Mouse (Mus musculus): ENCODE results near the gene Utrn. TPM values are rescaled to one million over a fixed set of nuclear protein-coding genes. Genes with fewer than 3 reads are reported as not detected.

The Utrn gene
- polyA plus RNA-seq, 1 experiment from 2014 or later = 11.5 TPM

GRCm38 (mm10) chr10:12812680-12813079 is 56.5 kb downstream of the Utrn start:
- Histone ChIP-seq H3K4me3 (ENCODE audit: inconsistent target) (no peak overlapping the region), H3K27ac (no peak overlapping the region), H3K79me2 (ENCODE audit: inconsistent target) (peaks cover 8% of the 10 kb centered on the region; the same call in 1 of the 2 replicates), H3K36me3 (ENCODE audit: inconsistent target) (no peaks in the 10 kb centered on the region)
- 46% methylated on average over 5 of the region's 5 CpGs for WGBS (ENCODE audit: missing documents)

DNA sequence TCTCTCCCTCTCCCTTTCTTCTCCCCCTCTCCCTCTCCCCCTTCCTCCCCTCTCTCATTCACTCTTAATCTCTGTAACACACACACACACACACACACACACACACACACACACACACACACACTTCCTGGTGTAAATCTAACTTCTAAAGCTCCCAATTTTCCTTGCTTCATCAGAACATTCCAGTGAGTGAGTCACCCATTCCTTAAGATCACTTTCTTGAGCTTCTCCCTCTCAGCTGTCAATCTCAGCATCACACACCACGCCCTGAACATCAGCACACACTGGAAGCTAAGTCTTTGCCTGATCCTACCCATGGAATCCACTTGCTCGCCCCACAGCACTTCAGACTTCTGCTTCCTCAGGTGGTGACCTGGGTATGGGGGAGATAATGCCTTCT is 58.3 kb downstream of the Utrn start:
- Histone ChIP-seq H3K27ac (no peak overlapping the region), H3K36me3 (ENCODE audit: inconsistent target) (no peaks in the 10 kb centered on the region), H3K79me2 (ENCODE audit: inconsistent target) (peaks cover 16% of the 10 kb centered on the region; the same call in 1 of the 2 replicates), H3K4me3 (ENCODE audit: inconsistent target) (no peak overlapping the region)
- 87% methylated on average over 2 of the region's 2 CpGs for WGBS (ENCODE audit: missing documents)

DNA sequence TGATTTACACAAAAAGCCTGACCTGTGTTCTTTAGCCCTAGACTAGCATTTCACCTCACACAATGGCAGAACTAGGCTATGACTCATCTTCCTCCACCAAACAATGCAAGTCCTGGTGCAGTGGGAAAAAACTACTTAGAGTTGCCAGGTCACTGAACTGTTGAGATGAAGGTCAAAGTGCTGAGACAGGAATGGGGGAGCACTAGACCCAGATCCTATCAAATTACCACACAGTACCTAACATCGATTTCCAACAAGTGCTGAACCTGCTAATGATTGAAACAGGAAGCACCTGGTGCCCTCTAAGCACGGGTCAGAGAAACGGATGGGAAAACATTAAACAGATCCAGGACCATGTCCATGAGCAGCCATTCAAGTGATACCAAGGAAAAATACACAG is 59.5 kb downstream of the Utrn start:
- Histone ChIP-seq H3K79me2 (ENCODE audit: inconsistent target) (peaks cover 16% of the 10 kb centered on the region; the same call in 1 of the 2 replicates), H3K36me3 (ENCODE audit: inconsistent target) (no peaks in the 10 kb centered on the region), H3K27ac (no peak overlapping the region), H3K4me3 (ENCODE audit: inconsistent target) (no peak overlapping the region)
- 36% methylated on average over 3 of the region's 3 CpGs for WGBS (ENCODE audit: missing documents)

- H3K4me3 ChIP-seq (ENCODE audit: inconsistent target) = no peak overlapping the region
- WGBS (ENCODE audit: missing documents) = 100% methylated on average over 4 of the region's 4 CpGs
- H3K27ac ChIP-seq = no peak overlapping the region
- H3K79me2 ChIP-seq (ENCODE audit: inconsistent target) = peaks cover 16% of the 10 kb centered on the region; the same call in 1 of the 2 replicates
- no peaks in the 10 kb centered on the region for H3K36me3 ChIP-seq (ENCODE audit: inconsistent target)
These were observed 60.7 kb downstream of the Utrn start for GRCm38 (mm10) chr10:12808467-12808866.

- WGBS (ENCODE audit: missing documents) = 95% methylated on average over 9 of the region's 9 CpGs
- Histone ChIP-seq H3K27ac (no peak overlapping the region), H3K36me3 (ENCODE audit: inconsistent target) (no peaks in the 10 kb centered on the region), H3K79me2 (ENCODE audit: inconsistent target) (peaks cover 12% of the 10 kb centered on the region; the same call in 1 of the 2 replicates), H3K4me3 (ENCODE audit: inconsistent target) (no peak overlapping the region)
These were observed 61.5 kb downstream of the Utrn start for GRCm38 (mm10) chr10:12807706-12808105.

GRCm38 (mm10) chr10:12805826-12806225 is 63.3 kb downstream of the Utrn start:
- H3K36me3 ChIP-seq (ENCODE audit: inconsistent target) = no peaks in the 10 kb centered on the region
- H3K79me2 ChIP-seq (ENCODE audit: inconsistent target) = peaks cover 12% of the 10 kb centered on the region; the same call in 1 of the 2 replicates
- no peak overlapping the region for H3K27ac ChIP-seq
- 90% methylated on average over 2 of the region's 2 CpGs for WGBS (ENCODE audit: missing documents)
- no peak overlapping the region for H3K4me3 ChIP-seq (ENCODE audit: inconsistent target)

DNA sequence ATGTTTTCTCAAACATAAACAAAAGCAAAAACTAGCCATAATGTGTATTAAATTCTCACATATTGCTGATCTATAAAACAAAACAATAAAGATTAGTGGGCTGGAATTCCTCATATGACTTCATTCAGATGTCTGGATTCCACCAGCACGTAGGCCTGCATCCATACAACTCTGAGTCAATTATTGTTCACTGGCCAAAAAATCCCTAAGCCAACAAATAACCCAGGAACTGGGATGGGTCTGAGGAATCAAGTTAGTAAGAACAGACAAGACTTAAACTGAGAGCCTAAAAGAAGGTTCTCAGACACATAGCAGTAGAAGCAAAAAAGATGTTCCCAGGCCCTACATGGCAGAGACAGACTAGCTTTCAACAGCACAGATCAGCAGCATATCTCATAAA is 65.2 kb downstream of the Utrn start:
- 100% methylated on average over 1 of the region's 1 CpGs for WGBS (ENCODE audit: missing documents)
- Histone ChIP-seq H3K4me3 (ENCODE audit: inconsistent target) (no peak overlapping the region), H3K79me2 (ENCODE audit: inconsistent target) (peaks cover 12% of the 10 kb centered on the region; the same call in 1 of the 2 replicates), H3K36me3 (ENCODE audit: inconsistent target) (no peaks in the 10 kb centered on the region), H3K27ac (no peak overlapping the region)

GRCm38 (mm10) chr10:12799416-12799815 is 69.7 kb downstream of the Utrn start:
- H3K36me3 ChIP-seq (ENCODE audit: inconsistent target) = no peaks in the 10 kb centered on the region
- no peaks in the 10 kb centered on the region for H3K79me2 ChIP-seq (ENCODE audit: inconsistent target)
- H3K27ac ChIP-seq = no peak overlapping the region
- no peak overlapping the region for H3K4me3 ChIP-seq (ENCODE audit: inconsistent target)
- 91% methylated on average over 2 of the region's 2 CpGs for WGBS (ENCODE audit: missing documents)

DNA sequence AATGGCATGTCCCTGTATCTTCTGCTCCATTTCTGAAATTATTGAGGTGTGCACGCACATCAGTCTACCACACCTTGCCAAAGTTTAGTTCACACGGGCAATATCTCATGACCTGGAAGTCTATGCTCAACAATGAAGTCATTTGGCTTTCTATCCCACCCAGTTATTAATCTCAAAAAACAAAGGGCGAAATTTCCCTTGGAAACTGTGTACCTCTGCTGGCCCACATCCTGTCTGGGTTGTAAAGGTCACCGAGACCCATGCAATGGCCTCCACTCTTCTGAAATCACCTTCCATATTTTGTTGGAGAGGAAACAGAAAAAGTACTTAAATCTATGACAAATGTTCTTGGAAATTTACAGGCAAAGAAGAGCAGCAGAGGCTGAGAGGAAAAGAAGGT is 70.9 kb downstream of the Utrn start:
- H3K27ac ChIP-seq = no peak overlapping the region
- 94% methylated on average over 4 of the region's 4 CpGs for WGBS (ENCODE audit: missing documents)
- H3K79me2 ChIP-seq (ENCODE audit: inconsistent target) = no peaks in the 10 kb centered on the region
- H3K4me3 ChIP-seq (ENCODE audit: inconsistent target) = no peak overlapping the region
- no peaks in the 10 kb centered on the region for H3K36me3 ChIP-seq (ENCODE audit: inconsistent target)

DNA sequence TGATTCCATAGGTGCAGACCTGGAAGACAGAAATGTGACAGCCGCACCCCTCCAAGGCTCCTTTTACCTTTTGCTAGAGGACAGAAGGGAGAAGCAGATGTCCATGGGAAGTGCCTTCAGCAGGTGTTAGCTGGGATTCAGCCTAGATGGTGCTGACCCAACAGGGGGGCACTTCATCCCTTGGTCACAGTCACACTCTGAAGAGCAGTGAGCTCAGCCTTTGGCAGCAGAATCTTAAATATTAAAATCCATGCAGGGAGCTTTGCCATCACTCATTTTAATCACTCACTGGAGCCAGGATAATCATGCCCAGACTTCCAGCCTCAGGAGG is 72.7 kb downstream of the Utrn start:
- WGBS (ENCODE audit: missing documents) = 100% methylated on average over 1 of the region's 1 CpGs
- no peak overlapping the region for H3K27ac ChIP-seq
- no peaks in the 10 kb centered on the region for H3K36me3 ChIP-seq (ENCODE audit: inconsistent target)
- H3K4me3 ChIP-seq (ENCODE audit: inconsistent target) = no peak overlapping the region
- H3K79me2 ChIP-seq (ENCODE audit: inconsistent target) = no peaks in the 10 kb centered on the region

- H3K79me2 ChIP-seq (ENCODE audit: inconsistent target) = no peaks in the 10 kb centered on the region
- WGBS (ENCODE audit: missing documents) = 90% methylated on average over 8 of the region's 8 CpGs
- no peak overlapping the region for H3K4me3 ChIP-seq (ENCODE audit: inconsistent target)
- H3K36me3 ChIP-seq (ENCODE audit: inconsistent target) = no peaks in the 10 kb centered on the region
- H3K27ac ChIP-seq = no peak overlapping the region
These were observed 73.2 kb downstream of the Utrn start for GRCm38 (mm10) chr10:12795796-12796509.

GRCm38 (mm10) chr10:12792049-12792448 is 77.1 kb downstream of the Utrn start:
- WGBS (ENCODE audit: missing documents) = 94% methylated on average over 6 of the region's 6 CpGs
- Histone ChIP-seq H3K4me3 (ENCODE audit: inconsistent target) (no peak overlapping the region), H3K36me3 (ENCODE audit: inconsistent target) (no peaks in the 10 kb centered on the region), H3K27ac (no peak overlapping the region), H3K79me2 (ENCODE audit: inconsistent target) (no peaks in the 10 kb centered on the region)

GRCm38 (mm10) chr10:12790881-12791280 is 78.3 kb downstream of the Utrn start:
- 89% methylated on average over 3 of the region's 3 CpGs for WGBS (ENCODE audit: missing documents)
- no peaks in the 10 kb centered on the region for H3K79me2 ChIP-seq (ENCODE audit: inconsistent target)

DNA sequence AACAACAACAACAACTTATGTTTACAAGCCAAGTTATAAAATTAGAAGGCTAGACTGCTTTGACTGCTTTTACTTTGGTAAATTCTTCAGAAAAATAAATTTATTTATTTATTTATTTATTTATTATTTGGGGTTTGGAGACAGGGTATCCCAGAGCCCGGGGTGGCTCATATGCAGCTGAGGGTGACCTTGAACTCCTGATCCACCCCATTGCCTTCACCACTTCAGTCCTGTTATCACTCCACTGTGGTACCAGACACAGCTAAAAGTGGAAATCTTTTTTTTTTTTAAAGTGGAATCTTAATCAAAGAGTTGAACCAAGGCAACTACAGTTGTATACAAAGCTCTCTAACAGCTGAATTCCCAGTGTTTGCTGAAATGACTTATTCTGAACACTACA is 80.6 kb downstream of the Utrn start:
- no peaks in the 10 kb centered on the region for H3K79me2 ChIP-seq (ENCODE audit: inconsistent target)
- 100% methylated on average over 1 of the region's 1 CpGs for WGBS (ENCODE audit: missing documents)

More at GRCm38 (mm10) chr10:12790881-12791280, 78.3 kb downstream of the Utrn start:
- Histone ChIP-seq H3K27ac (no peak overlapping the region), H3K4me3 (ENCODE audit: inconsistent target) (no peak overlapping the region), H3K36me3 (ENCODE audit: inconsistent target) (no peaks in the 10 kb centered on the region)

GRCm38 (mm10) chr10:12787965-12788364 is 81.2 kb downstream of the Utrn start:
- H3K4me3 ChIP-seq (ENCODE audit: inconsistent target) = no peak overlapping the region
- H3K79me2 ChIP-seq (ENCODE audit: inconsistent target) = no peaks in the 10 kb centered on the region
- 95% methylated on average over 6 of the region's 6 CpGs for WGBS (ENCODE audit: missing documents)
- no peaks in the 10 kb centered on the region for H3K36me3 ChIP-seq (ENCODE audit: inconsistent target)
- H3K27ac ChIP-seq = no peak overlapping the region

More for the DNA sequence above, 80.6 kb downstream of the Utrn start:
- Histone ChIP-seq H3K4me3 (ENCODE audit: inconsistent target) (no peak overlapping the region), H3K27ac (no peak overlapping the region), H3K36me3 (ENCODE audit: inconsistent target) (no peaks in the 10 kb centered on the region)

- Histone ChIP-seq H3K27ac (no peak overlapping the region), H3K36me3 (ENCODE audit: inconsistent target) (no peaks in the 10 kb centered on the region), H3K79me2 (ENCODE audit: inconsistent target) (no peaks in the 10 kb centered on the region), H3K4me3 (ENCODE audit: inconsistent target) (no peak overlapping the region)
- 92% methylated on average over 5 of the region's 5 CpGs for WGBS (ENCODE audit: missing documents)
These were observed 83.9 kb downstream of the Utrn start for GRCm38 (mm10) chr10:12785299-12785698.
